Comparison of ENCODE assay signal across 13 mouse cellular contexts in genomic region chr5:50049506-50049905, GRCm38 (mm10). TPM values are rescaled to one million over a fixed set of nuclear protein-coding genes. Genes with fewer than 3 reads are reported as not detected.
DNase-seq lines count a peak whose midpoint lies in the region; ATAC-seq lines count a peak whose summit lies in the region.
"Had no signal": no experiment of that assay in that cellular context is flagged by ENCODE, and none has a peak within 500 bp of the region (broad histone marks: within the 10 kb centered on the region; RNA-seq: fewer than 3 reads in every experiment).

No protein-coding gene starts in this region.

- no peak overlapping the region for H3K4me2 ChIP-seq in limb, embryonic 12.5 days
- no peak overlapping the region for H3K4me2 ChIP-seq in forebrain, embryonic 14.5 days (ENCODE audit: low read length)
- no peak overlapping the region for H3K4me2 ChIP-seq in midbrain, embryonic 15.5 days
- H3K4me2 ChIP-seq: liver, embryonic 12.5 days had no signal

- no peak for DNase-seq in frontal cortex, postnatal 14 days (ENCODE audit: low spot score in 2 of 2)
- no peak for DNase-seq in limb, embryonic 10.5 days (ENCODE audit: low spot score)
- no peak for DNase-seq in forebrain, embryonic 14.5 days (ENCODE audit: low spot score)
- DNase-seq in layer of hippocampus, postnatal 36 days = no peak
- DNase-seq: kidney, adult 11 months; right cerebral cortex, postnatal 25 days; thymus, postnatal 25 days had no signal

- no peak overlapping the region for H3K4me3 ChIP-seq in limb, embryonic 12.5 days (replicated peaks)
- no peak overlapping the region for H3K4me3 ChIP-seq in limb, embryonic 10.5 days
- H3K4me3 ChIP-seq in forebrain, embryonic 14.5 days (ENCODE audit: low read depth, low read length) = no peak overlapping the region
- H3K4me3 ChIP-seq in midbrain, embryonic 15.5 days = no peak overlapping the region
- H3K4me3 ChIP-seq: left cerebral cortex, adult 2 months; liver, embryonic 12.5 days had no signal

- H3K9ac ChIP-seq in limb, embryonic 12.5 days (replicated peaks) = no peak overlapping the region
- no peak overlapping the region; the same call in 1 of the 2 replicates for H3K9ac ChIP-seq in forebrain, embryonic 14.5 days (ENCODE audit: low read length)
- no peak overlapping the region for H3K9ac ChIP-seq in midbrain, embryonic 15.5 days
- H3K9ac ChIP-seq: liver, embryonic 12.5 days had no signal

- H3K36me3 ChIP-seq in limb, embryonic 12.5 days = peaks cover 18% of the 10 kb centered on the region
- H3K36me3 ChIP-seq in limb, embryonic 10.5 days = peaks cover 38% of the 10 kb centered on the region
- H3K36me3 ChIP-seq in forebrain, embryonic 14.5 days (ENCODE audit: control insufficient read depth, insufficient read depth, low read length) = no peaks in the 10 kb centered on the region
- no peaks in the 10 kb centered on the region for H3K36me3 ChIP-seq in midbrain, embryonic 15.5 days (replicated peaks)

- H3K27ac ChIP-seq in limb, embryonic 12.5 days = peak overlapping the region; percentile 64
- no peak overlapping the region for H3K27ac ChIP-seq in limb, embryonic 10.5 days
- H3K27ac ChIP-seq in forebrain, embryonic 14.5 days (ENCODE audit: low read depth, low read length) = no peak overlapping the region
- H3K27ac ChIP-seq in midbrain, embryonic 15.5 days = no peak overlapping the region
- H3K27ac ChIP-seq: left cerebral cortex, adult 2 months; liver, embryonic 12.5 days had no signal

- WGBS in limb, embryonic 12.5 days = 58% methylated on average over 8 of the region's 8 CpGs
- 64% methylated on average over 8 of the region's 8 CpGs for WGBS in limb, embryonic 10.5 days
- WGBS in forebrain, embryonic 14.5 days = 56% methylated on average over 8 of the region's 8 CpGs
- WGBS in midbrain, embryonic 15.5 days = 52% methylated on average over 8 of the region's 8 CpGs

- H3K4me1 ChIP-seq in limb, embryonic 12.5 days (replicated peaks) = peaks cover 46% of the 10 kb centered on the region
- peaks cover 16% of the 10 kb centered on the region; the same call in 1 of the 2 replicates for H3K4me1 ChIP-seq in limb, embryonic 10.5 days
- peaks cover 33% of the 10 kb centered on the region for H3K4me1 ChIP-seq in forebrain, embryonic 14.5 days (ENCODE audit: control insufficient read depth, insufficient read depth, low read length)
- H3K4me1 ChIP-seq in midbrain, embryonic 15.5 days = peaks cover 28% of the 10 kb centered on the region

- H3K27me3 ChIP-seq in limb, embryonic 12.5 days = no peaks in the 10 kb centered on the region
- H3K27me3 ChIP-seq in limb, embryonic 10.5 days (ENCODE audit: low read depth, poor library complexity, severe bottlenecking) = no peaks in the 10 kb centered on the region
- no peaks in the 10 kb centered on the region for H3K27me3 ChIP-seq in forebrain, embryonic 14.5 days (replicated peaks; ENCODE audit: control insufficient read depth, insufficient read depth, low read length)
- H3K27me3 ChIP-seq in midbrain, embryonic 15.5 days (replicated peaks) = no peaks in the 10 kb centered on the region
- H3K27me3 ChIP-seq: liver, embryonic 12.5 days had no signal

- peak; percentile 48 for ATAC-seq in frontal cortex, adult (ENCODE audit: low TSS enrichment)
- no peak for ATAC-seq in limb, embryonic 12.5 days (ENCODE audit: insufficient number of reproducible peaks, insufficient read depth, low FRiP score, low TSS enrichment, low read depth)
- peak; percentile 3; the same call in 1 of the 2 replicates for ATAC-seq in forebrain, embryonic 14.5 days
- peak; percentile 7; the same call in 1 of the 2 replicates for ATAC-seq in midbrain, embryonic 15.5 days (replicated peaks)
- ATAC-seq: activated CD4-positive, CD25-positive, alpha-beta regulatory T cell, adult 4 months had no signal

- H3K9me3 ChIP-seq in limb, embryonic 12.5 days = no peaks in the 10 kb centered on the region
- no peaks in the 10 kb centered on the region for H3K9me3 ChIP-seq in limb, embryonic 10.5 days (replicated peaks)
- no peaks in the 10 kb centered on the region for H3K9me3 ChIP-seq in forebrain, embryonic 14.5 days (replicated peaks; ENCODE audit: control insufficient read depth, low read length)
- H3K9me3 ChIP-seq in midbrain, embryonic 15.5 days = no peaks in the 10 kb centered on the region
- H3K9me3 ChIP-seq: liver, embryonic 12.5 days had no signal

RNA-seq across cellular contexts. Expression of gene Adgra3, which starts 9.3 kb away (rescaled TPM):
- 69.7 and 73.5 TPM in 2 replicates for polyA plus RNA-seq in limb, embryonic 12.5 days (2016; fragmentation: Nextera tagmentation; extraction: Ambion mirVana)
- polyA plus RNA-seq in limb, embryonic 10.5 days (2016; fragmentation: Nextera tagmentation; extraction: Ambion mirVana) = 50.0 and 53.3 TPM in 2 replicates
- 17.8 and 20.8 TPM in 2 replicates for polyA plus RNA-seq in forebrain, embryonic 14.5 days (2014; fragmentation: Nextera tagmentation; extraction: Ambion mirVana)
- polyA plus RNA-seq in midbrain, embryonic 15.5 days (2015; fragmentation: Nextera tagmentation; extraction: Ambion mirVana) = 14.3 and 15.4 TPM in 2 replicates
- 10 to 100 TPM; 24.4 to 29.4 TPM for total RNA-seq in layer of hippocampus, postnatal 36 days (2021)
